Mouse (Mus musculus): ENCODE measurements around the gene Pctp. TPM values are rescaled to one million over a fixed set of nuclear protein-coding genes. Genes with fewer than 3 reads are reported as not detected.

Gene Pctp
- polyA plus RNA-seq, 1 experiment from 2014 or later: 5.1 TPM

Other genes starting within 250 kb of the Pctp start
- 2.1 TPM in 2 replicates for gene Ankfn1, start 225.2 kb downstream of the Pctp start, polyA plus RNA-seq (2014; fragmentation: Nextera tagmentation; extraction: Ambion mirVana)
- 6.0 and 6.6 TPM in 2 replicates for gene Tmem100, start 27.5 kb upstream of the Pctp start, polyA plus RNA-seq (2014; fragmentation: Nextera tagmentation; extraction: Ambion mirVana)
- gene Gm45716, start 184.8 kb upstream of the Pctp start, polyA plus RNA-seq (2014; fragmentation: Nextera tagmentation; extraction: Ambion mirVana): 17.8 and 20.3 TPM in 2 replicates
- 47.7 and 57.6 TPM in 2 replicates for gene Mmd, start 246.6 kb upstream of the Pctp start, polyA plus RNA-seq (2014; fragmentation: Nextera tagmentation; extraction: Ambion mirVana)

Measured in hindbrain, embryonic 11.5 days (tissue).